ENCODE assay signal across 9 mouse cellular contexts in the genomic region with DNA sequence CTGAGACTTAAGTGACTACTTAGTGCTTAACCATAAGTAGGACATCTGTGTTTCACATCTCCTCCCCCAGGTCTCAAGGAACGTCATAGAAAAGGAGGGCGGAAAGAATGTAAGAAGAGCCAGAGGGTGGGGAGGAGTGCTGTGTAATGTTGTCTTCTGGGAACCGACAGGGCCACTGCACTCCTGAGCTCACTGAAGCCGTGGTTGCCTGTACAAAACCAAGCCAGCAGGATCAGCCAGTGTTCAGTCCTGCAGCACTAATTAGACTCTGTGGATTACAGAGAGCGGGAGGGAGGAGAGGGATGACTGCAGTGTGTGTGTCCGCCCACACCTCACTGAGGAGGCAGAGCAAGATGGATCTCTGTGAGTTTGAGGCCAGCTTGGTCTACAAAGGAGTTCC. TPM values are rescaled to one million over a fixed set of nuclear protein-coding genes. Genes with fewer than 3 reads are reported as not detected.
A peak's percentile ranks its signal among the peaks of the same experiment; 100 is the strongest.
DNase-seq lines count a peak whose midpoint lies in the region; TF ChIP-seq lines count a peak whose summit lies in the region.
"Had no signal": no experiment of that assay in that cellular context is flagged by ENCODE, and none has a peak within 500 bp of the region (broad histone marks: within the 10 kb centered on the region; RNA-seq: fewer than 3 reads in every experiment).

No protein-coding gene starts in this region.

- H3K4me1 ChIP-seq in cerebellum, adult 2 months (ENCODE audit: control insufficient read depth, insufficient read depth, low read length) = peaks cover 15% of the 10 kb centered on the region

- TF ChIP-seq CTCF in layer of hippocampus, adult 2 months (conservative IDR thresholded peaks at IDR 0.05) = no peak
- TF ChIP-seq CTCF in cerebellum, adult 2 months (IDR thresholded peaks at IDR 0.05; ENCODE audit: borderline replicate concordance, insufficient read depth, low read depth, low read length) = no peak

- peak overlapping the region; percentile 67 for H3K27ac ChIP-seq in layer of hippocampus, adult 2 months
- 0 out of 2 replicates have a peak overlapping the region, but pooled peaks have one; percentile 45 for H3K27ac ChIP-seq in cerebellum, adult 2 months (ENCODE audit: insufficient read depth, low read length)
- H3K27ac ChIP-seq: macrophage had no signal

- no peaks in the 10 kb centered on the region for H3K27me3 ChIP-seq in cerebellum, adult 2 months (ENCODE audit: control insufficient read depth, insufficient read depth, low read length)

- TF ChIP-seq POLR2A in cerebellum, adult 2 months (IDR thresholded peaks at IDR 0.05; ENCODE audit: borderline replicate concordance, insufficient read depth, low read length) = no peak

- WGBS in cerebellum, adult 2 months = 13% methylated on average over 6 of the region's 6 CpGs

- peak in 1 of 2 experiments; percentile 40 for DNase-seq in layer of hippocampus, adult 2 months (ENCODE audit: low spot score in 2 of 2)
- DNase-seq in layer of hippocampus, postnatal 25 days (ENCODE audit: extremely low spot score in 1 of 2, low spot score in 1 of 2) = no peak
- DNase-seq in cerebellum, adult 2 months = peak; percentile 62 to 84
- peak; percentile 51 to 62 for DNase-seq in frontal cortex, postnatal 36 days (ENCODE audit: low spot score in 2 of 2)
- DNase-seq in mesoderm, embryonic 11.5 days (ENCODE audit: low read depth, low spot score) = peak; percentile 17
- no peak for DNase-seq in lung, postnatal 10 days
- DNase-seq in adrenal gland, adult 8-10 months = no peak
- DNase-seq in c-Kit-positive CD71-positive TER-119-positive erythroid progenitor cells, embryonic 14.5 days (ENCODE audit: low spot score) = no peak

- no peak overlapping the region for H3K4me3 ChIP-seq in layer of hippocampus, adult 2 months
- H3K4me3 ChIP-seq in cerebellum, adult 2 months (replicated peaks; ENCODE audit: insufficient read depth, low read depth, low read length) = no peak overlapping the region

RNA-seq across cellular contexts. Expression of gene Wdfy2, which starts 13.5 kb away (rescaled TPM):
- total RNA-seq in layer of hippocampus, adult 2 months (2021) = 10 to 100 TPM; 15.2 to 16.5 TPM
- 10 to 100 TPM; 14.1 to 16.5 TPM for total RNA-seq in layer of hippocampus, postnatal 25 days (2021)
- polyA plus RNA-seq in cerebellum, adult 2 months (2012; rRNA removed) = 15.1 and 15.8 TPM in 2 replicates
- 10 to 100 TPM; 39.7 to 40.5 (median 40.0) TPM for total RNA-seq in adrenal gland, adult 8-10 months (2022)

Comparison
In these comparisons a context has a peak if more than half of its experiments do, and no peak if none do; other contexts are left out.
1. DNase-seq: peak in cerebellum, adult 2 months (2 of 2), frontal cortex, postnatal 36 days (2 of 2) and mesoderm, embryonic 11.5 days (single experiment); none in layer of hippocampus, postnatal 25 days (0 of 2), lung, postnatal 10 days (single experiment), adrenal gland, adult 8-10 months (single experiment) and c-Kit-positive CD71-positive TER-119-positive erythroid progenitor cells, embryonic 14.5 days (single experiment).